Mouse (Mus musculus): Measurements from ENCODE around the gene Sdhaf1. TPM values are rescaled to one million over a fixed set of nuclear protein-coding genes. Genes with fewer than 3 reads are reported as not detected.

Sdhaf1 gene
- polyA plus RNA-seq, 1 experiment, result 16.9 TPM

Other genes with a start within 250 kb of the Sdhaf1 start
- 0.61 TPM in 1 of 2 replicates, not detected in the other for gene Gm26920, start 233.5 kb downstream of the Sdhaf1 start, polyA plus RNA-seq (2012; rRNA removed)
- gene Zfp566, start 233.4 kb downstream of the Sdhaf1 start, polyA plus RNA-seq (2012; rRNA removed), result 6.3 and 7.0 TPM in 2 replicates
- 34.8 and 35.4 TPM in 2 replicates for gene Zfp260, start 229.1 kb downstream of the Sdhaf1 start, polyA plus RNA-seq (2012; rRNA removed)
- 9.1 and 9.3 TPM in 2 replicates for gene Zfp382, start 202.0 kb downstream of the Sdhaf1 start, polyA plus RNA-seq (2012; rRNA removed)
- gene Zfp146, start 154.1 kb downstream of the Sdhaf1 start, polyA plus RNA-seq (2012; rRNA removed), result 36.0 and 38.8 TPM in 2 replicates
- 5.6 and 7.7 TPM in 2 replicates for gene Cox7a1, start 139.8 kb downstream of the Sdhaf1 start, polyA plus RNA-seq (2012; rRNA removed)
- 236 and 319 TPM in 2 replicates for gene Capns1, start 125.1 kb downstream of the Sdhaf1 start, polyA plus RNA-seq (2012; rRNA removed)
- gene Polr2i, start 91.9 kb downstream of the Sdhaf1 start, polyA plus RNA-seq (2012; rRNA removed), result 157 and 161 TPM in 2 replicates
- 114 and 129 TPM in 2 replicates for gene Tbcb, start 91.6 kb downstream of the Sdhaf1 start, polyA plus RNA-seq (2012; rRNA removed)
- gene Ovol3, start 88.2 kb downstream of the Sdhaf1 start, polyA plus RNA-seq (2012; rRNA removed), result not detected in 2 replicates
- gene Thap8, start 43.8 kb downstream of the Sdhaf1 start, polyA plus RNA-seq (2012; rRNA removed), result 0.15 and 0.22 TPM in 2 replicates
- gene Wdr62, start 43.5 kb downstream of the Sdhaf1 start, polyA plus RNA-seq (2012; rRNA removed), result 3.9 and 5.6 TPM in 2 replicates
- gene Clip3, start 32.2 kb downstream of the Sdhaf1 start, polyA plus RNA-seq (2012; rRNA removed), result 354 and 373 TPM in 2 replicates
- gene Alkbh6, start 15.2 kb downstream of the Sdhaf1 start, polyA plus RNA-seq (2012; rRNA removed), result 132 TPM in 2 replicates
- 27.6 and 29.9 TPM in 2 replicates for gene Syne4, start 9.1 kb downstream of the Sdhaf1 start, polyA plus RNA-seq (2012; rRNA removed)
- gene E130208F15Rik, start 2.2 kb downstream of the Sdhaf1 start, polyA plus RNA-seq (2012; rRNA removed), result 0.34 and 0.66 TPM in 2 replicates
- gene Lrfn3, start 38.9 kb upstream of the Sdhaf1 start, polyA plus RNA-seq (2012; rRNA removed), result 19.8 and 22.2 TPM in 2 replicates
- 73.2 and 80.4 TPM in 2 replicates for gene Tyrobp, start 89.9 kb upstream of the Sdhaf1 start, polyA plus RNA-seq (2012; rRNA removed)
- 1.5 and 2.2 TPM in 2 replicates for gene Hcst, start 96.0 kb upstream of the Sdhaf1 start, polyA plus RNA-seq (2012; rRNA removed)
- gene Nfkbid, start 97.8 kb upstream of the Sdhaf1 start, polyA plus RNA-seq (2012; rRNA removed), result 5.4 and 6.4 TPM in 2 replicates
- 940 and 960 TPM in 2 replicates for gene Aplp1, start 121.6 kb upstream of the Sdhaf1 start, polyA plus RNA-seq (2012; rRNA removed)
- gene Kirrel2, start 133.8 kb upstream of the Sdhaf1 start, polyA plus RNA-seq (2012; rRNA removed), result 3.7 and 7.1 TPM in 2 replicates
- 1.2 and 1.6 TPM in 2 replicates for gene Nphs1, start 134.4 kb upstream of the Sdhaf1 start, polyA plus RNA-seq (2012; rRNA removed)
- gene Prodh2, start 169.7 kb upstream of the Sdhaf1 start, polyA plus RNA-seq (2012; rRNA removed), result 0.18 and 0.19 TPM in 2 replicates
- gene Arhgap33, start 211.2 kb upstream of the Sdhaf1 start, polyA plus RNA-seq (2012; rRNA removed), result 172 and 192 TPM in 2 replicates
- gene Hspb6, start 228.3 kb upstream of the Sdhaf1 start, polyA plus RNA-seq (2012; rRNA removed), result 9.3 and 10.7 TPM in 2 replicates
- 7.3 and 8.3 TPM in 2 replicates for gene Proser3, start 228.4 kb upstream of the Sdhaf1 start, polyA plus RNA-seq (2012; rRNA removed)
- gene Lin37, start 235.9 kb upstream of the Sdhaf1 start, polyA plus RNA-seq (2012; rRNA removed), result 64.1 and 67.3 TPM in 2 replicates
- 125 and 131 TPM in 2 replicates for gene U2af1l4, start 239.4 kb upstream of the Sdhaf1 start, polyA plus RNA-seq (2012; rRNA removed)
- gene Gm49396, start 239.4 kb upstream of the Sdhaf1 start, polyA plus RNA-seq (2012; rRNA removed), result 8.2 and 9.4 TPM in 2 replicates
- 114 and 133 TPM in 2 replicates for gene Psenen, start 239.7 kb upstream of the Sdhaf1 start, polyA plus RNA-seq (2012; rRNA removed)
- 6.2 and 7.9 TPM in 2 replicates for gene Igflr1, start 241.5 kb upstream of the Sdhaf1 start, polyA plus RNA-seq (2012; rRNA removed)